ENCODE assay signal across 29 mouse cellular contexts in the genomic region with DNA sequence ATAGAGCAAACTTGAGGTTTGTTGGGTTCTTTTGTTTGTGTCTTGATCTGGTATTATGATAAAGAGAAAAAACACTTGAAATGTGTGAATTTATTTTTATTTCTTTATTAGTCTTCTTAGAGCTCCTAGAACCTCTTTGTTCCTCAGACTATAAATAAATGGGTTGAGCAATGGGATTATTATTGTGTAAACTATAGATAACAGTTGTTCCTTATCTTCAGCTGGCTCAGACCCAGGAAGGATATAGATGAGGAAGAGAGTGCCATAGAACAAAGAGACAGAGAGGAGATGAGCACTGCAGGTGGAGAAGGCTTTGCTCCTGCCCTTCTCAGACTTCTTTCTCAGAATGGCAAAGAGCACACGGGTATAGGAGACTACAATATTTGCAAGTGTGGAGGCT. TPM values are rescaled to one million over a fixed set of nuclear protein-coding genes. Genes with fewer than 3 reads are reported as not detected.
DNase-seq lines count a peak whose midpoint lies in the region; ATAC-seq and TF ChIP-seq lines count a peak whose summit lies in the region.
"Had no signal": no experiment of that assay in that cellular context is flagged by ENCODE, and none has a peak within 500 bp of the region (broad histone marks: within the 10 kb centered on the region; RNA-seq: fewer than 3 reads in every experiment).

No protein-coding gene starts in this region.

- peaks cover 12% of the 10 kb centered on the region for H3K9me3 ChIP-seq in G1E (replicated peaks)
- H3K9me3 ChIP-seq in MEL (replicated peaks; ENCODE audit: insufficient read depth, low read length), result no peaks in the 10 kb centered on the region

- no peak for TF ChIP-seq CTCF in G1E (IDR thresholded peaks at IDR 0.05; ENCODE audit: low read depth, low read length)
- no peak for TF ChIP-seq CTCF in MEL (IDR thresholded peaks at IDR 0.05 in 2 of 3, conservative IDR thresholded peaks at IDR 0.05 in 1 of 3; ENCODE audit: control insufficient read depth in 1 of 3, insufficient read depth in 1 of 3, low read depth in 2 of 3, low read length in 3 of 3, poor library complexity in 1 of 3, severe bottlenecking in 1 of 3)

- peak; percentile 58 for ATAC-seq in G1E (ENCODE audit: extremely low read depth, insufficient number of reproducible peaks, low FRiP score, poor library complexity, severe bottlenecking)
- ATAC-seq: activated CD4-positive, CD25-positive, alpha-beta regulatory T cell, adult 4 months; CD4-positive, CD25-positive, alpha-beta regulatory T cell, adult 4 months; Patski had no signal

- no peaks in the 10 kb centered on the region for H3K79me2 ChIP-seq in MEL (ENCODE audit: control insufficient read depth, insufficient read depth, low read length, poor library complexity)

- no peak overlapping the region for H3K4me3 ChIP-seq in G1E (ENCODE audit: low read depth, low read length)
- H3K4me3 ChIP-seq in MEL (ENCODE audit: control insufficient read depth in 1 of 2, insufficient read depth in 1 of 2, low read depth in 2 of 2, low read length in 2 of 2), result no peak overlapping the region

- H3K4me1 ChIP-seq in G1E (ENCODE audit: insufficient read depth, low read depth, low read length) (peaks cover 37% of the 10 kb centered on the region), MEL (ENCODE audit: control insufficient read depth in 1 of 2, insufficient read depth in 2 of 2, low read length in 2 of 2) (peaks cover 21 to 23% of the 10 kb centered on the region in 2 experiments)

- DNase-seq in 416B (ENCODE audit: low read depth) (peak; percentile 44), G1E (ENCODE audit: low spot score) (no peak), MEL (ENCODE audit: low read depth, low spot score) (peak; percentile 52), adipocyte (ENCODE audit: low spot score) (no peak)
- no peak for DNase-seq in left cerebral cortex, postnatal 14 days (ENCODE audit: low spot score in 2 of 2)
- DNase-seq in left cerebral cortex, postnatal 4 days, result no peak
- DNase-seq: adrenal gland, adult 2 months; adrenal gland, adult 8-10 months; adrenal gland, postnatal 10 days; adrenal gland, postnatal 14 days; adrenal gland, postnatal 25 days; adrenal gland, postnatal 36 days; B cell, adult 2 months; cerebellum, adult 11 months; cerebellum, adult 11-12 months; cerebellum, adult 18-20 months; cerebellum, adult 2 months; cerebellum, adult 8-10 months; cerebellum, adult 9-10 months; cerebellum, adult 9-11 months had no signal

- no peak for TF ChIP-seq RAD21 in MEL (IDR thresholded peaks at IDR 0.05; ENCODE audit: low read depth, low read length)

- intact Hi-C loops in left cerebral cortex, postnatal 14 days (cut with DNase I), result no loop called here
- intact Hi-C loops in left cerebral cortex, postnatal 4 days (cut with DNase I), result no loop called here

- TF ChIP-seq POLR2A in MEL (IDR thresholded peaks at IDR 0.05; ENCODE audit: control insufficient read depth in 1 of 2, insufficient read depth in 1 of 2, low read depth in 1 of 2, low read length in 2 of 2, poor library complexity in 1 of 2), result no peak

- no peak overlapping the region for H3K9ac ChIP-seq in MEL (ENCODE audit: control insufficient read depth, low read depth, low read length, poor library complexity, severe bottlenecking)

- no peaks in the 10 kb centered on the region for H3K27me3 ChIP-seq in G1E (ENCODE audit: insufficient read depth, low read length)
- no peaks in the 10 kb centered on the region for H3K27me3 ChIP-seq in MEL (ENCODE audit: control insufficient read depth in 1 of 2, insufficient read depth in 2 of 2, low read length in 2 of 2)
- H3K27me3 ChIP-seq: CH12.LX, Patski had no signal

- H3K27ac ChIP-seq in MEL (ENCODE audit: control insufficient read depth, low read depth, low read length), result peak overlapping the region; percentile 37

- H3K36me3 ChIP-seq in G1E (replicated peaks), result no peaks in the 10 kb centered on the region
- H3K36me3 ChIP-seq in MEL (ENCODE audit: control insufficient read depth in 1 of 2, insufficient read depth in 2 of 2, low read length in 2 of 2), result peaks cover 0 to 29% of the 10 kb centered on the region in 2 experiments; a peak in 2 of 4 replicates

- TF ChIP-seq EP300 in MEL (IDR thresholded peaks at IDR 0.05; ENCODE audit: low read depth in 1 of 2, low read length in 2 of 2), result peak; percentile 80

TF ChIP-seq in MEL, 35 proteins besides CTCF, POLR2A, EP300 and RAD21 (continues in another document):
- TF ChIP-seq MEF2A (IDR thresholded peaks at IDR 0.05; ENCODE audit: extremely low read depth, insufficient replicate concordance, low read depth, low read length, poor library complexity, severe bottlenecking), result 0 out of 2 replicates have a peak, but pooled peaks have one; percentile 68
- no peak for TF ChIP-seq POLR2AphosphoS2 (IDR thresholded peaks at IDR 0.05; ENCODE audit: low read length)
- TF ChIP-seq ZC3H11A (IDR thresholded peaks at IDR 0.05; ENCODE audit: low read depth, low read length), result no peak
- no peak for TF ChIP-seq MXI1 (IDR thresholded peaks at IDR 0.05; ENCODE audit: low read depth, low read length)
- no peak for TF ChIP-seq SIN3A (IDR thresholded peaks at IDR 0.05; ENCODE audit: low read length)
- no peak for TF ChIP-seq SMC3 (IDR thresholded peaks at IDR 0.05; ENCODE audit: low read depth, low read length)
- no peak for TF ChIP-seq BHLHE40 (IDR thresholded peaks at IDR 0.05; ENCODE audit: borderline replicate concordance, low read depth, low read length)
- TF ChIP-seq ZKSCAN1 (IDR thresholded peaks at IDR 0.05; ENCODE audit: low read depth, low read length), result no peak
- no peak for TF ChIP-seq USF2 (IDR thresholded peaks at IDR 0.05; ENCODE audit: borderline replicate concordance in 1 of 2, insufficient read depth in 1 of 2, low read depth in 1 of 2, low read length in 2 of 2)
- TF ChIP-seq MAZ (IDR thresholded peaks at IDR 0.05; ENCODE audit: low read depth, low read length), result no peak
- TF ChIP-seq TAL1 (IDR thresholded peaks at IDR 0.05; ENCODE audit: low read length), result no peak
- no peak for TF ChIP-seq ZMIZ1 (IDR thresholded peaks at IDR 0.05; ENCODE audit: low read depth, low read length)
- no peak for TF ChIP-seq RCOR1 (IDR thresholded peaks at IDR 0.05; ENCODE audit: low read depth, low read length)
- TF ChIP-seq MAX (IDR thresholded peaks at IDR 0.05; ENCODE audit: low read length), result no peak
- no peak for TF ChIP-seq NRF1 (IDR thresholded peaks at IDR 0.05; ENCODE audit: insufficient read depth, low read depth, low read length, poor library complexity, severe bottlenecking)
- no peak for TF ChIP-seq MAFK (IDR thresholded peaks at IDR 0.05; ENCODE audit: borderline replicate concordance, low read depth, low read length)
- TF ChIP-seq USF1 (IDR thresholded peaks at IDR 0.05; ENCODE audit: low read depth, low read length), result no peak
- TF ChIP-seq MYB (IDR thresholded peaks at IDR 0.05; ENCODE audit: low read depth, low read length), result no peak
- TF ChIP-seq ZNF384 (IDR thresholded peaks at IDR 0.05; ENCODE audit: low read depth, low read length), result no peak
- no peak for TF ChIP-seq ELF1 (IDR thresholded peaks at IDR 0.05; ENCODE audit: low read depth, low read length)
- TF ChIP-seq TBP (IDR thresholded peaks at IDR 0.05; ENCODE audit: low read depth, low read length), result no peak
- TF ChIP-seq POLR2AphosphoS5 (IDR thresholded peaks at IDR 0.05; ENCODE audit: borderline replicate concordance, low read depth, low read length), result no peak
- 0 out of 2 replicates have a peak, but pooled peaks have one; percentile 6 for TF ChIP-seq MYC (IDR thresholded peaks at IDR 0.05; ENCODE audit: low read depth, low read length)
- no peak for TF ChIP-seq NELFE (IDR thresholded peaks at IDR 0.05; ENCODE audit: low read depth, low read length)

RNA-seq across cellular contexts. Expression of gene Olfr202, which starts 3.1 kb away (rescaled TPM):
- total RNA-seq in G1E (2014; fragmentation: Nextera tagmentation), result not detected in 2 replicates
- total RNA-seq in G1E (2017), result not detected in 2 replicates
- polyA plus RNA-seq in G1E (2012), result not detected in 2 replicates
- not detected in 2 replicates for total RNA-seq in MEL (2012; rRNA removed)
- not detected for polyA plus RNA-seq in MEL (2012; ENCODE audit: insufficient read depth in 1 of 2, insufficient read length in 2 of 2, low read depth in 1 of 2, low replicate concordance in 2 of 2, missing spikeins in 1 of 2)
- total RNA-seq in left cerebral cortex, postnatal 14 days (2021), result not detected
- total RNA-seq in left cerebral cortex, postnatal 4 days (2021), result not detected
- total RNA-seq: adrenal gland, adult 18-20 months; adrenal gland, adult 2 months; adrenal gland, adult 8-10 months; adrenal gland, postnatal 10 days; adrenal gland, postnatal 14 days; adrenal gland, postnatal 25 days; adrenal gland, postnatal 36 days; adrenal gland, postnatal 4 days; CH12.LX; ES-E14 had no signal
- polyA plus RNA-seq: adrenal gland, adult 2 months; brain, embryonic 14.5 days; C2C12; CD4-positive, CD25-positive, alpha-beta regulatory T cell, adult 4 months; cerebellum, adult 2 months; Patski had no signal

RNA-seq across cellular contexts. Expression of gene Olfr201, which starts 11.0 kb away (rescaled TPM):
- 0.39 and 0.90 TPM in 2 replicates for total RNA-seq in G1E (2014; fragmentation: Nextera tagmentation)
- 0.46 and 0.55 TPM in 2 replicates for total RNA-seq in G1E (2017)
- polyA plus RNA-seq in G1E (2012), result 0.07 TPM in 1 of 2 replicates, not detected in the other
- 0.08 TPM in 1 of 2 replicates, not detected in the other for total RNA-seq in MEL (2012; rRNA removed)
- polyA plus RNA-seq in MEL (2012; ENCODE audit: insufficient read depth in 1 of 2, insufficient read length in 2 of 2, low read depth in 1 of 2, low replicate concordance in 2 of 2, missing spikeins in 1 of 2), result under 1 TPM in 1 of 2 experiments, not detected in 1; 0.03 TPM
- total RNA-seq in left cerebral cortex, postnatal 14 days (2021), result not detected
- not detected for total RNA-seq in left cerebral cortex, postnatal 4 days (2021)
- total RNA-seq: adrenal gland, adult 18-20 months; adrenal gland, adult 2 months; adrenal gland, adult 8-10 months; adrenal gland, postnatal 10 days; adrenal gland, postnatal 14 days; adrenal gland, postnatal 25 days; adrenal gland, postnatal 36 days; adrenal gland, postnatal 4 days; CH12.LX; ES-E14 had no signal
- polyA plus RNA-seq: activated CD4-positive, CD25-positive, alpha-beta regulatory T cell, adult 4 months; adrenal gland, adult 2 months; brain, embryonic 14.5 days; C2C12; CD4-positive, CD25-positive, alpha-beta regulatory T cell, adult 4 months; cerebellum, adult 2 months; Patski had no signal

RNA-seq across cellular contexts. Expression of gene Olfr203, which starts 15.2 kb away (rescaled TPM):
- total RNA-seq in G1E (2014; fragmentation: Nextera tagmentation) (not detected in 2 replicates), G1E (2017) (not detected in 2 replicates), MEL (2012; rRNA removed) (not detected in 2 replicates)
- polyA plus RNA-seq in G1E (2012) (not detected in 2 replicates), MEL (2012; ENCODE audit: insufficient read depth in 1 of 2, insufficient read length in 2 of 2, low read depth in 1 of 2, low replicate concordance in 2 of 2, missing spikeins in 1 of 2) (not detected)
- total RNA-seq in left cerebral cortex, postnatal 14 days (2021), result not detected
- not detected for total RNA-seq in left cerebral cortex, postnatal 4 days (2021)
- total RNA-seq: adrenal gland, adult 18-20 months; adrenal gland, adult 2 months; adrenal gland, adult 8-10 months; adrenal gland, postnatal 10 days; adrenal gland, postnatal 14 days; adrenal gland, postnatal 25 days; adrenal gland, postnatal 36 days; adrenal gland, postnatal 4 days; CH12.LX; ES-E14 had no signal
- polyA plus RNA-seq: activated CD4-positive, CD25-positive, alpha-beta regulatory T cell, adult 4 months; adrenal gland, adult 2 months; brain, embryonic 14.5 days; C2C12; CD4-positive, CD25-positive, alpha-beta regulatory T cell, adult 4 months; cerebellum, adult 2 months; Patski had no signal

RNA-seq across cellular contexts. Expression of gene Olfr204, which starts 34.6 kb away (rescaled TPM):
- total RNA-seq in G1E (2014; fragmentation: Nextera tagmentation), result not detected in 2 replicates
- total RNA-seq in G1E (2017), result 0.05 and 0.12 TPM in 2 replicates
- not detected in 2 replicates for polyA plus RNA-seq in G1E (2012)
- not detected in 2 replicates for total RNA-seq in MEL (2012; rRNA removed)
- polyA plus RNA-seq in MEL (2012; ENCODE audit: insufficient read depth in 1 of 2, insufficient read length in 2 of 2, low read depth in 1 of 2, low replicate concordance in 2 of 2, missing spikeins in 1 of 2), result not detected
- under 1 TPM in 1 of 2 experiments, not detected in 1; 0.07 TPM for total RNA-seq in left cerebral cortex, postnatal 14 days (2021)
- under 1 TPM; 0.06 to 0.12 TPM for total RNA-seq in left cerebral cortex, postnatal 4 days (2021)
- total RNA-seq: adrenal gland, adult 18-20 months; adrenal gland, adult 2 months; adrenal gland, adult 8-10 months; adrenal gland, postnatal 10 days; adrenal gland, postnatal 25 days; adrenal gland, postnatal 36 days; CH12.LX; ES-E14 had no signal
- polyA plus RNA-seq: activated CD4-positive, CD25-positive, alpha-beta regulatory T cell, adult 4 months; adrenal gland, adult 2 months; brain, embryonic 14.5 days; C2C12; CD4-positive, CD25-positive, alpha-beta regulatory T cell, adult 4 months; Patski had no signal

RNA-seq across cellular contexts. Expression of gene Olfr205, which starts 47.5 kb away (rescaled TPM):
- total RNA-seq in G1E (2014; fragmentation: Nextera tagmentation) (not detected in 2 replicates), G1E (2017) (not detected in 2 replicates), MEL (2012; rRNA removed) (not detected in 2 replicates)
- polyA plus RNA-seq in G1E (2012) (not detected in 2 replicates), MEL (2012; ENCODE audit: insufficient read depth in 1 of 2, insufficient read length in 2 of 2, low read depth in 1 of 2, low replicate concordance in 2 of 2, missing spikeins in 1 of 2) (not detected)
- not detected for total RNA-seq in left cerebral cortex, postnatal 14 days (2021)
- not detected for total RNA-seq in left cerebral cortex, postnatal 4 days (2021)
- total RNA-seq: adrenal gland, adult 18-20 months; adrenal gland, adult 2 months; adrenal gland, adult 8-10 months; adrenal gland, postnatal 10 days; adrenal gland, postnatal 14 days; adrenal gland, postnatal 25 days; adrenal gland, postnatal 36 days; adrenal gland, postnatal 4 days; CH12.LX; ES-E14 had no signal
- polyA plus RNA-seq: activated CD4-positive, CD25-positive, alpha-beta regulatory T cell, adult 4 months; adrenal gland, adult 2 months; brain, embryonic 14.5 days; C2C12; CD4-positive, CD25-positive, alpha-beta regulatory T cell, adult 4 months; cerebellum, adult 2 months; Patski had no signal

Comparison
In these comparisons a context has a peak if more than half of its experiments do, and no peak if none do; other contexts are left out.
1. DNase-seq: peak in 416B (single experiment) and MEL (single experiment); none in G1E (single experiment), adipocyte (single experiment), left cerebral cortex, postnatal 14 days (0 of 2) and left cerebral cortex, postnatal 4 days (single experiment).